Mouse (Mus musculus): Measurements from ENCODE around the gene Tet1. TPM values are rescaled to one million over a fixed set of nuclear protein-coding genes. Genes with fewer than 3 reads are reported as not detected.

Gene Tet1
- total RNA-seq, 2 experiments from 2014 or later = 12.0 to 17.9 TPM

DNA sequence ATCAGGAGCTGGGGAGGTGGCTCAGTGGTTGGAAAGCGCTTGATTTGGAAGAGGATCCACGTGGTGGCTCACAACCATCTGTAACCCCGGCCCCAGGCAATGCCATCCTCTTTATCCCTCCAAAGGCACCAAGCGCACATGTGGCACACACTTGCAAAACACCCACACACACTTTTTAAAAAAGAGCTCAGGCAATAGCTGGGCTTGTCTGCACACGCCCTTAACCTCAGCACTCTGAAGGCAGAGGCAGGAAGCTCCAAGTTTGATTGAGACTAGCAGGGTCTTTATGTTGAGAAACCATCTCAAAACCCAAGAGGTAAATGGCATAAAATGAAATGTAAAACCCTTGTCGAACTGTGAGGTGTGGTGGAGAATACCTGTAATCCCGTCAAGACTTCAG, 57.2 kb downstream of the Tet1 start:
- ATAC-seq (replicated peaks; ENCODE audit: poor library complexity) = no peak

- ATAC-seq (replicated peaks; ENCODE audit: poor library complexity) = 0 out of 2 replicates have a peak, but pooled peaks have one; percentile 31
Measured at GRCm38 (mm10) chr10:62851025-62851424, 57.8 kb downstream of the Tet1 start.

DNA sequence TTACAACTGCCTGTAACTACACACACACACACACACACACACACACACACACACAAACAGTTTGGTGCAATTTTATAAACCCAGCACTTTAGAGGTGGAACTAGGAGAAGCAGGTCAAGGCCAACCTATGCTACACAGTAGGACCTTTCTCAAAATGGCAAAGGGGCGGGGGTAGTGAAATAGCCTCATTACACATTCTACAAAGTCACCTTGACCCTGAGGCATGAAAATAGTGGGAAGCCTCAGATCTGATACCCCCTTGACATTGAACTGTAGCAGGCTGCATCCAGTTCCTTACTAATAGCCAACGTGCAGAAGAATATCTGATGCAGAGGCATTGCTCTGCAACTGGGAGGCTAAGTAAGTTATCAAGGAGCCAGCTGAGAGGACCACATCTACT, 60.0 kb downstream of the Tet1 start:
- ATAC-seq (replicated peaks; ENCODE audit: poor library complexity) = no peak

GRCm38 (mm10) chr10:62847069-62847626, 61.6 kb downstream of the Tet1 start:
- ATAC-seq (replicated peaks; ENCODE audit: poor library complexity) = no peak; the same call in 1 of the 2 replicates

GRCm38 (mm10) chr10:62843787-62844491, 64.9 kb downstream of the Tet1 start:
- no peak for ATAC-seq (replicated peaks; ENCODE audit: poor library complexity)

- ATAC-seq (replicated peaks; ENCODE audit: poor library complexity) = no peak
Measured at GRCm38 (mm10) chr10:62841901-62842447, 66.8 kb downstream of the Tet1 start.

DNA sequence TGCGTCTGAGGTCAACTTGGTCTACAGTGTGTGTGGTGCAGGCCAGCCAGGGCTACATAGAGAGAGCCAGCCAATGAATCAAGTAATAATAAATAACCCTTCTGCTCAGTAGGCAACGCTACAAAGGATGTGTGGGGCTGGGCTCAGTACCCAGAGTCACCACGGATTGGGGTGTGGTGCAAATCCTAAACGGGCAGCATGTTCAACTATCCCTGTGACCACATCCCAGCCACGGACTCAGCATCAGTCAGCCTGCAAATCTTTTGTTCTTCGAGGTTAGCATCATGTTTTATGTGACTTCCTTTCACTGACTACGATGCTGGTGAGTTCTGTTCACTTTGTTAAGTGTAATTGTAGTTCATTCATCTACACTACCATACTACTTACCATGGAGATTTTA, 68.1 kb downstream of the Tet1 start:
- no peak for ATAC-seq (replicated peaks; ENCODE audit: poor library complexity)

DNA sequence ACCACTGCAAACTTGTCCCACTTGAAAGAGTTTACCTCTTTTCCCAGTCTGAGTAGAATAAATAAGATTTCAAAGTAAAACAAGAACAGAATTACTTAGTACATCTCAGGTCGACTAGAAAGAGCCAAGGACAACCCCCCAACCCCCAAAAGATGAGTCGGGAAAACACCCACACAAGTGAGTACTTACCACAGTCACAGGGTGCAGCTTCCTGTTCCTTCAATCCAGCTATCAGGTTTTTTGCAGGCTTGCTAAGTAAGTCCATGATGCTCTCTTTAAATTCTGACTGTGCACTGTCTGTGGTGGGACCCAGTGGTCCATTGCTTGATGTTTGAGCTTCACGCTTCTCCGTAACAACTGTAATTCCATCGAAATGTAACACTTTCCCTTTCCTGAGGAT, 70.8 kb downstream of the Tet1 start:
- no peak for ATAC-seq (replicated peaks; ENCODE audit: poor library complexity)

- ATAC-seq (replicated peaks; ENCODE audit: poor library complexity) = no peak
Measured at GRCm38 (mm10) chr10:62832783-62833182, 76.0 kb downstream of the Tet1 start.

GRCm38 (mm10) chr10:62831546-62831945, 77.2 kb downstream of the Tet1 start:
- peak; percentile 96 for ATAC-seq (replicated peaks; ENCODE audit: poor library complexity)

DNA sequence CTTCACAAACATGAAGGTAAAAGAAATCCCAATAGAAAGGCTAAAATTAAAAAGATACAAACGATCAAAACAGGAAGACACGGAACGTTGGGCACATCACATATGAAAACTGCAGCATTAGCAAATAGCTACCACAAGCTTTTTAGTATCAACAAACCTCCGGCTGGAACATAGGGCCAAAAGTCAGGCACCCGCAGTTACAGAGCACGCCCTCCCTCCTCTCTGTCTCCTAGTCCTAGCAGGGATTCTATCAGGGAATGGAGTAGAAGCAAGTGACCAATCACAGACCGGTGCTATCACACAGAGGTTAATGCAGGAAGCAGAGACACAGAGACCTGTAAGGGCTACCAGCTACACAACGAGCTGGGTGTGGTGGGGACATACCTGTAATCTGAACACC, 84.3 kb downstream of the Tet1 start:
- no peak for ATAC-seq (replicated peaks; ENCODE audit: poor library complexity)

DNA sequence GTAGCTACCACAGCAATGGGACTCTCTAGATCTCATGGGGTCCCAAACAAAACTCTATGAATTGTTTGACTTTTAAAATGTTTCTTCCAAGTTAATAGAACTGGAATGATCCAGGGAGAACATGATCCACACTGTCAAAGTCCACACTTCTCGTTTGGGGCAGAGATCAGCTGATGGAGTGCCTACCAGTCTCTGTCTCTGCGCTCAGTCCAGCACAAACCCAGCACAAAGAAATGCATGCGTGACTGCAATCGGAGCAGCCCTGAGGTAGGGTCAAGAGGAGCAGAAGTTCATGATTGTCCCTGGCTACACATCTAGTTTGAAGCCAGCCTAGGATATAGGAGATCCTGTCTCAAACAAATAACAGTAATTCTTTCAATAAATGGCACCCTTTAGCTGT, 85.4 kb downstream of the Tet1 start:
- no peak for ATAC-seq (replicated peaks; ENCODE audit: poor library complexity)

- ATAC-seq (replicated peaks; ENCODE audit: poor library complexity) = peak; percentile 54; the same call in 1 of the 2 replicates
Measured at GRCm38 (mm10) chr10:62810010-62810409, 98.8 kb downstream of the Tet1 start.

DNA sequence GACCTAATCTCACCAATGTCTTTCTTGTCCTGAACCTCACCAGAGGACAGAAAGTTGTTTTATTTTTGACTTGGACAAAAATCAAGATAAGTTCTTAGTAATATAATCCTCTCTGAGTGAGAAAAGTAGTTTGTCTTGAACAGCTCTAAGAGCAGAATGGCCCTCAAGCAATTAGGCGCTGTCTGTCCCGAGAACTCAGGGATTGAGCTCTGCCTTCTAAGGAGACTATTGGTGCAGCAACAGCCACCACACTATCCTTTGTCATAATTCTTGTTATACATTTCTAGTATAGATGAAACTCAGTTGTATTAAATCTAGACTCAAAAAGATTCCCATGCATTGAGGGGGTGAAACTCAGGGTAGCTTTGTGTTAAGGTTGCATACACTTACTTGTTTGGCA, 100.0 kb downstream of the Tet1 start:
- no peak for ATAC-seq (replicated peaks; ENCODE audit: poor library complexity)

DNA sequence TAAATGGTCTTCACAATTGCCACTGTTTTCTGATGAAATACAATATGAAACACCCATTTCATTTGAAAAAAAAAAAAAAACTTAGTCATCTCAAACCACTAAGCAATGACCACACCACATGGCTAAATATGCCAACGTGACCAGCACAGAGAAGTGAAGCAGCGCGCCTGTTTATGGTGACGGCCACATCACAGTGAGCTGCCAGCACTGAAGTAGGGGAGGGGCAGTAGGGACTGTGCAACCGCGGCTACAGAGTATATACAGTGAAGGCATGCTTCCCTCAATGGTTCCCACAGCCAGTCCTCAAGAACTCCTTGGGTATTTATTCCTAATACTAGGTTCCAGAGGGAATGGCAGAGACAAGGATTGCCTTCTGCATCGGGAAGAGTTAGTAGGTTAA, 100.5 kb downstream of the Tet1 start:
- ATAC-seq (replicated peaks; ENCODE audit: poor library complexity) = peak; percentile 34

DNA sequence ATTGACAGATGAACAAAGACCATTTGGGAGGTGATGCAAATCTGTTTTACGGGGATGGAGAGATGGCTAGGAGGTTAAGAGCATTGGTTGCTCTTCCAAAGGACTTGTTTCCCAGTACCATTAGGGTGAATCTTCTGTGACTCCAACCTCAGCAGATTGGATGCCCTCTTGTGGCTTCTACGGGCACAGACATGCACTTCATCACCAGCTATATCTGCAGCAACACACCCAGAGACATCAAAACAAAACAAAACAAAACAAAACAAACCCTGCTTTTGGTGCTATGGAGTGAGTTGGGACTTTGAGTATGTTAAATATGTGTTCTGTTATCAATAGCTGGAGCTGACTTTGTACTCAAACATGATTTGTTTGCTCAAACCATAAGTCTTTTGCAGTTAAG, 104.7 kb downstream of the Tet1 start:
- peak; percentile 87 for ATAC-seq (replicated peaks; ENCODE audit: poor library complexity)

GRCm38 (mm10) chr10:62803296-62803695, 105.5 kb downstream of the Tet1 start:
- ATAC-seq (replicated peaks; ENCODE audit: poor library complexity) = no peak

GRCm38 (mm10) chr10:62794221-62794620, 114.6 kb downstream of the Tet1 start:
- ATAC-seq (replicated peaks; ENCODE audit: poor library complexity) = no peak

DNA sequence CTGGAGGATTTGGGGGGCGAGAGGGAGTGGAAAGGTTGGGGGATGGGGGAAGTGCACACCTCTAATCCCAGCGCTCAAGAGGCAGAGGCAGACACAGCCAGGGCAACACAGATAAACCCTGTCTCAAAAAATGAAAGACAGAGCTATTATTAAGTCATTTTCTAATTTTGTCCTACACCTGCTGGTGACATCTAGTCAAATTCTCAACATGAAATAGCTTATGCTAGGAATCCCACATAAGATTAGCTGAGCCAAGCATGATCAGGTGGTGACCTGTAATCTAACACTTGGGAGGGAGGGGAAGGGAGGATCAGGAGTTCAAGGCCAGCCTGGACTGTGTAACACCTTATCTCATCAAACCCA, 115.7 kb downstream of the Tet1 start:
- ATAC-seq (replicated peaks; ENCODE audit: poor library complexity) = peak; percentile 12

DNA sequence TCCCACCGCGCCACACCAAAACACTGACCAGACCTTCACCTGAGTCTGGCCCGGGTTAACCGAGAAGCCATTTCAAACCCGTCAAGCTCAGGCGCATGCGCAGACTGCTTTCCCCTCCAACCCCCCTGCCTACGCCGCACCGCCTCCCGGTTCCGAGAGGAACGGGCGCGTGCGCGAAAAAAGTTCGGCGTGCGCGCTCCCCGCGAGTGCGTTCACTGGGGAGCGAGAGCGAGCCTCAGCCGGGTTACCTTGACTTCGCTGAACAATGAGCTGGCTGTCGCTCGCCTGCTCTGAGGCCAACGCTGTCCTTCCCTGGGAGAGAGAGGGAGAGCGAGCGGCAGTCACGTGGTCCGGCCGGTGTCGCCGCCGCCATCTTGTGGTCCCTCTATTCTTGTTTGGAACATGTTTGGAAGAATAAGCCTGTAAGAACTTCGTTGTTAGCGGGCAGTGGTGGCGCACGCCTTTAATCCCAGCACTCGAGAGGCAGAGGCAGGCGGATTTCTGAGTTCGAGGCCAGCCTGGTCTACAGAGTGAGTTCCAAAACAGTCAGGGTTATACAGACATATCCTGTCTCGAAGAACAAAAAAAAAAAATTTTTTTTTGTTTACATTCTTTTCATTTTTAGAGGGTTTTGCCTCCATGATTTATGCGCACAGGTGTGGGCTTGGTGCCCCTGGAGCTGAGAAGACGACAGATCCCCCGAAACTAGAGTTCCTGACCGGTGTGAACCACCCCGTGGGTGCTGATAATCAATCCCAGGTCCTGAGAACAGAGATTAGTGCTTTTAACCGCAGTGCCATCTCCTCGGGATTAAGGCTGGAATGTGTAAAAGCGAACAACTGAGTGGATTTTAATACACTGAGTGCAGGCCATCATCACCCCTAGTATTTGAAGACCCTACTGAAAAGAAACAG, 116.4 kb downstream of the Tet1 start, which contains the start of gene Ccar1:
Gene Ccar1, minus strand, starts transcription at position 110 of the 914 bp plus-strand sequence.
- ATAC-seq (replicated peaks; ENCODE audit: poor library complexity) = peak; percentile 97
